Mouse (Mus musculus) hindbrain, postnatal 0 days (tissue): ENCODE results near the gene Rsph14. TPM values are rescaled to one million over a fixed set of nuclear protein-coding genes. Genes with fewer than 3 reads are reported as not detected.

Experiments used
- ATAC-seq: fragments of 200-750 bp; cut with Nextera tagmentation; 2 replicates; pipeline ENCODE4 v1.8.0; 2017; ENCODE audit warnings: mild to moderate bottlenecking, moderate TSS enrichment, moderate library complexity
- DNase-seq: peaks from one replicate; pipeline ENCODE4 v3.0.0-alpha.2; 2015; ENCODE audit warnings: low spot score
- H3K27ac ChIP-seq: fragments of 300-500 bp; sonication (generic); 2 replicates; pipeline ENCODE4 v1.5.1; 2014; ENCODE audit warnings: mild to moderate bottlenecking
- H3K27me3 ChIP-seq: fragments of 300-500 bp; sonication (generic); 2 replicates; pipeline ENCODE4 v1.6.1; 2014; ENCODE audit warnings: low read length, mixed read lengths; ENCODE audit not compliant: insufficient read depth
- H3K36me3 ChIP-seq: fragments of 300-500 bp; sonication (generic); 2 replicates; pipeline ENCODE4 v1.6.1; 2014; ENCODE audit warnings: low read length, mixed read lengths; ENCODE audit not compliant: insufficient read depth
- H3K4me1 ChIP-seq: fragments of 300-500 bp; sonication (generic); 2 replicates; pipeline ENCODE4 v1.6.1; 2014; ENCODE audit warnings: antibody characterized with exemption, low read length, mixed read lengths; ENCODE audit not compliant: insufficient read depth
- H3K4me2 ChIP-seq: fragments of 300-500 bp; sonication (generic); 2 replicates; pipeline ENCODE4 v1.6.1; 2014; ENCODE audit warnings: low read depth, mild to moderate bottlenecking, low read length, moderate library complexity, mixed read lengths
- H3K4me3 ChIP-seq: fragments of 300-500 bp; sonication (generic); 2 replicates; pipeline ENCODE4 v1.5.1; 2014; ENCODE audit warnings: low read length
- H3K9ac ChIP-seq: fragments of 300-500 bp; sonication (generic); replicated peaks from 2 replicates; pipeline ENCODE4 v1.6.1; 2014; ENCODE audit warnings: mild to moderate bottlenecking, low read length, moderate library complexity, mixed read lengths
- H3K9me3 ChIP-seq: fragments of 300-500 bp; sonication (generic); 2 replicates; pipeline ENCODE4 v1.6.1; 2016; ENCODE audit warnings: low read length, mixed read lengths
- CTCF ChIP-seq: IDR thresholded peaks from 2 replicates; pipeline ENCODE4 v1.5.1; 2016; ENCODE audit warnings: antibody characterized with exemption, control low read depth, low read depth
- WGBS: fragments of 180-500 bp; shearing (Covaris S2); extraction: QIAGEN DNeasy Blood & Tissue Kit; methylation state at CpG from one replicate; pipeline ENCODE4 v1.1.7; 2014; 5-methylcytosine and 5-hydroxymethylcytosine counted together
- polyA plus RNA-seq: library from polyadenylated mRNA; unstranded; fragments of >200 nt; fragmentation: Nextera tagmentation; extraction: Ambion mirVana; gene quantifications from 2 replicates; pipeline ENCODE4 v1.2.1, GENCODE M21; 2015
- total RNA-seq: library from RNA; depleted of rRNA; stranded (reverse); fragments of >200 nt; gene quantifications from 2 replicates; pipeline ENCODE4 v1.2.3, GENCODE M21; 2014

Gene Rsph14
- total and polyA plus RNA-seq, 2 experiments from 2014 or later, result 0.46 to 1.7 TPM

- Histone ChIP-seq H3K36me3 (no peaks in the 10 kb centered on the region), H3K9ac (no peak overlapping the region), H3K4me1 (no peaks in the 10 kb centered on the region), H3K4me3 (no peak overlapping the region), H3K27ac (no peak overlapping the region), H3K27me3 (no peaks in the 10 kb centered on the region), H3K4me2 (no peak overlapping the region), H3K9me3 (no peaks in the 10 kb centered on the region)
- peak; percentile 75 for DNase-seq
- WGBS, result 82% methylated on average over 10 of the region's 10 CpGs
- peak; percentile 87 for TF ChIP-seq CTCF
- ATAC-seq, result peak; percentile 47
Observed at GRCm38 (mm10) chr10:74937003-74937790, 95.2 kb downstream of the Rsph14 start.

DNA sequence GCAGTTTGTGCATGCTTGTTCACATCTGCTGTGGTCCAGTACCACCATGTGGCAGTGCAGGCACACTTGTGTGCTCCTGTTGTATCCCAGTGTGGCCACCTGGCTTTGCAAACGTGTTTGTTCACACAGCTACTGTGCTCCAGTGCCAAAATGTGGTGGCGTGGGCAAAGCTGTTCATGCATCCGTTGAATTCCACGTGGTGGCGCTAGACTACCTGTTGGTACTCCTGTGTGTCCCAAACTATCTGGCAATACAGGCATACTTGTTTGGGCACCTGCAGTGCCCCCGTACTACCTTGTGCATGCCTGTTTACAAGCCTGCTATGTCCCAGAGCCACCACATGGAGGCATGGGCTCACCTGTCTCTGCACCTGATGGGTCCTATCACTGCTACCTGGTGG is 97.4 kb downstream of the Rsph14 start:
- peak; percentile 68 for TF ChIP-seq CTCF
- DNase-seq (peak; percentile 70), ATAC-seq (no peak)
- H3K4me2 ChIP-seq, result no peak overlapping the region
- no peak overlapping the region for H3K4me3 ChIP-seq
- WGBS, result 25% methylated on average over 6 of the region's 6 CpGs
- H3K9ac ChIP-seq, result no peak overlapping the region
- no peaks in the 10 kb centered on the region for H3K4me1 ChIP-seq
- H3K36me3 ChIP-seq, result no peaks in the 10 kb centered on the region
- H3K27me3 ChIP-seq, result no peaks in the 10 kb centered on the region
- no peaks in the 10 kb centered on the region for H3K9me3 ChIP-seq
- no peak overlapping the region for H3K27ac ChIP-seq

DNA sequence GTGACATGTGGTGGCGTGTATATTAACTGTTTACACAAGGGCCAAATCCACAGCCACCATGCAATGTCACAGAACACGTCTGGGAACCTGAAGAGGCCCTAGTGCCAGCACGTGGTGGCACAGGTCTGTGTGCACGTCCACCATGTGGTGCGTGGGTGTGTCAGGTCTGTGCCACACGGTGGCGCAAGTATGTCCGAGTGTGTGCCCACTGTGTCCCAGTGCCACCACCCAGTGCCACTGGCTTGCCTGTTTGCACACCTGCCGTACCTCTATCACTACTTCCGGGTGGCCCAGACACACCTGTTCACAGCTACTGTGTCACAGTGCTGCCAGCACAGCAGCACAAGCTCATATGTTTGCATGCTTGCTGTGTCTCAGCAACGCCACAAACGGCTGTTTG is 97.9 kb downstream of the Rsph14 start:
- WGBS, result 86% methylated on average over 12 of the region's 12 CpGs
- Histone ChIP-seq H3K4me1 (no peaks in the 10 kb centered on the region), H3K9me3 (no peaks in the 10 kb centered on the region), H3K4me2 (no peak overlapping the region), H3K4me3 (no peak overlapping the region), H3K9ac (no peak overlapping the region), H3K27me3 (no peaks in the 10 kb centered on the region), H3K27ac (no peak overlapping the region), H3K36me3 (no peaks in the 10 kb centered on the region)
- TF ChIP-seq CTCF, result no peak
- DNase-seq (no peak), ATAC-seq (no peak)

GRCm38 (mm10) chr10:74933548-74934190 is 98.7 kb downstream of the Rsph14 start:
- H3K27ac ChIP-seq, result no peak overlapping the region
- H3K4me2 ChIP-seq, result no peak overlapping the region
- H3K4me1 ChIP-seq, result no peaks in the 10 kb centered on the region
- WGBS, result 59% methylated on average over 19 of the region's 19 CpGs
- H3K9ac ChIP-seq, result no peak overlapping the region
- H3K36me3 ChIP-seq, result no peaks in the 10 kb centered on the region
- no peaks in the 10 kb centered on the region for H3K9me3 ChIP-seq
- DNase-seq, result peak; percentile 58
- no peaks in the 10 kb centered on the region for H3K27me3 ChIP-seq
- 0 out of 2 replicates have a peak, but pooled peaks have one; percentile 4 for ATAC-seq
- peak; percentile 50 for TF ChIP-seq CTCF
- no peak overlapping the region for H3K4me3 ChIP-seq

- H3K4me2 ChIP-seq, result no peak overlapping the region
- no peak overlapping the region for H3K27ac ChIP-seq
- 84% methylated on average over 6 of the region's 6 CpGs for WGBS
- H3K4me1 ChIP-seq, result no peaks in the 10 kb centered on the region
- no peak overlapping the region for H3K9ac ChIP-seq
- DNase-seq (no peak), ATAC-seq (no peak)
- no peaks in the 10 kb centered on the region for H3K27me3 ChIP-seq
- no peaks in the 10 kb centered on the region for H3K9me3 ChIP-seq
- H3K36me3 ChIP-seq, result no peaks in the 10 kb centered on the region
- no peak for TF ChIP-seq CTCF
- H3K4me3 ChIP-seq, result no peak overlapping the region
Observed at GRCm38 (mm10) chr10:74932487-74932886, 99.9 kb downstream of the Rsph14 start.

DNA sequence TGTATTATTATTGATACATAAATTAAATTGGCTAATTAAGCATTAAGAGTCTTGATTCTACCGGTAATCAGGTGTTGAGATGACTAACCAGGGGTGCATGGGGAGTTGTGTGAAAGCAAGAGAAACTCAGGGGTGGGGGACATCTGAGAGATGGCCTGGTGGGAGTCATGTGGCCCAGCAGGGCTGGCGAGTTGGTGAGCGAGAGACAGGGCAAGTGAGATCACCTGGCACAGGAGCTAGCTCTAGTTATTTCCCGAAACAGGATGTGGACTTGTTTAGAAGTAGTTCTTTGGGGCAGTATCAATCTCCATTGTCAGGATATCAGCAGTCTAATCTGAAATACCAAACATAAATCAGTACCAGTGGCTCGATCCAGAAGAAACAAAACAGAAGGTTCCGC is 100.8 kb downstream of the Rsph14 start:
- H3K36me3 ChIP-seq, result no peaks in the 10 kb centered on the region
- H3K9ac ChIP-seq, result no peak overlapping the region
- no peak overlapping the region for H3K4me3 ChIP-seq
- 83% methylated on average over 6 of the region's 6 CpGs for WGBS
- ATAC-seq (no peak), DNase-seq (no peak)
- H3K4me2 ChIP-seq, result no peak overlapping the region
- no peaks in the 10 kb centered on the region for H3K4me1 ChIP-seq
- H3K27me3 ChIP-seq, result no peaks in the 10 kb centered on the region
- TF ChIP-seq CTCF, result no peak
- H3K9me3 ChIP-seq, result no peaks in the 10 kb centered on the region
- no peak overlapping the region for H3K27ac ChIP-seq

DNA sequence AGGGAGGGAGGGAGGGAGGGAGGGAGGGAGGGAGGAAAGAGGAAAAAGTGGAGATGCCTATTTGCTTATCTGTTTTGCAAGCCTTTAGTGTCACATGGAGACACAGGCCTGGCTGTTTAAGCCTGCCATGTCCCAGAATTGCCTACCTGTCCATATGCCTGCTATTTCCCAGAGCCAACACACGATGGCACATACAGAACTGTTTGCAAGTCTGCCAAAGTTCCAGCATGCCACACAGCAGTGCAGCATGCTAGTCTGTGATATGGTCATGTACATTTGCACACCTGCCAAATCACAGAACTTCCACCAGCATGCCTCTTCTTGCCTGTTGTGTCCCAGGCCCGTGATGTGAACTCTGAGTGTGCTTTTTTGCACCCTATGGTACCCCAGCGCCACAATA is 101.8 kb downstream of the Rsph14 start:
- Histone ChIP-seq H3K27ac (no peak overlapping the region), H3K4me1 (no peaks in the 10 kb centered on the region), H3K36me3 (no peaks in the 10 kb centered on the region), H3K4me3 (no peak overlapping the region), H3K4me2 (no peak overlapping the region), H3K9me3 (no peaks in the 10 kb centered on the region), H3K9ac (no peak overlapping the region), H3K27me3 (no peaks in the 10 kb centered on the region)
- WGBS, result 63% methylated on average over 3 of the region's 3 CpGs
- peak; percentile 61 for TF ChIP-seq CTCF
- DNase-seq (peak; percentile 55), ATAC-seq (no peak)
